Mouse (Mus musculus) liver, adult (tissue): ENCODE data around the gene Gm5901.

Experiments
- GATA4 ChIP-seq: IDR thresholded peaks from 2 replicates; pipeline ENCODE4 v1.6.1; 2014; ENCODE audit warnings: mild to moderate bottlenecking, low read length; ENCODE audit not compliant: insufficient replicate concordance

Gm5901 gene

DNA sequence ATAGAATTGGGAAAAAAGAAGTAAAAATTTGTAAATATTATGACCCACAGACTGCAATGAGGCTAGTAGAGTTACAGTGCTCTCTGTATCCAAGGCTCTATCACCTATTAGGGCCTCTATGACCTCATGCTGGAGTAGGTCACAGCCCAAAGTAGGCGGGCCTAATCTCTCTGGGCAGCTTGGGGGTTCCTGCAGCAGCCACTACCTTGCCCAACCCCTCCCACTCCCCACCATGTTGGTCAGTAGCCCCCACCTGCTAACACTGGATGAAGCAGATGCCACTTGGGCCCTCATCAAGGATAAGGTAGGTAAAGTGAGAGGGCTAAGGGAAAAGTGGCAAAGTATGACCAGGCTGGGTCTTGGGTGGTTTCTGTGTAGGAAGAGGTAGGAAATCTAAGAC lies at the start of gene Gm5901:
Gene Gm5901 (plus strand): TSS at position 173 of the 400 bp plus-strand sequence.
- TF ChIP-seq GATA4: no peak

DNA sequence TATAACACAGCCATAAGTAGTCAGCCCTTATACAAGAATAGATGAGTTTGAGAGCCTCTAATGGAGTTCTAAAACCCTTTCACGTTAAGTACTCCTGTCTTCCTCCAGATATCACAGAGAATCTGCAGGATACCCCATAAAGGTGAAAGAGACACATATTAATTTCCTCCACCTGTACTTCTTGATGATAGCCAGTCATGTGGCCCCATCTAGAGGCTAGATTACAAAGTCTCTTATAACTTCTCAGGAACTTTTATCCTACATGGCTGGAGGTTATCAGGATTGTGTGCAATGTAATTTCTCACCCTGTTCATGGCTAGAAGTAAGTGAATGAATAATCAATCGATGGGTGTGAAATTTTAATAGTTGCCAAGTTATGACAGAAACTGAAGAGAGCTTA lies 49.5 kb upstream of the Gm5901 start:
- no peak for TF ChIP-seq GATA4

DNA sequence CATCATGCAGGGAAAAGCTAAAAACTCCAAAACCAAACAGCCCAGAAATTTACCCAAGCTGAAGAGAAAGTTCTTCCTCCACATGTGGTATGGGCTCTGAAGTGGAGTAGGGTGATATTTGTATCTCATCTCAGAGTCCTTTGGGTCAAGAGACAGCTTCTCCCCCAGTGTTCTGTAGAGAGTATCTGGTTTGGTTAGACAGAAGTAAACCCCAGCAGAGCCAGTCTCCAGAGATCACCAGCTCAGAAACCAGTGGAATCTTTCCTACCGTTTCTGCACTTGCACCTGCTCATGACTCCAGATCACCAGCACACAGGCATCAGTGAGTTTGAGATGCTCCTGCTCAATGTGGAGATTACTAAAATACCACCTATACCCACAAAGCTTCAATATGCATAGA lies 40.8 kb upstream of the Gm5901 start, which contains the start of gene Olfr690:
Gene Olfr690 (minus strand): TSS at position 101 of the 400 bp plus-strand sequence.
- TF ChIP-seq GATA4: no peak

DNA sequence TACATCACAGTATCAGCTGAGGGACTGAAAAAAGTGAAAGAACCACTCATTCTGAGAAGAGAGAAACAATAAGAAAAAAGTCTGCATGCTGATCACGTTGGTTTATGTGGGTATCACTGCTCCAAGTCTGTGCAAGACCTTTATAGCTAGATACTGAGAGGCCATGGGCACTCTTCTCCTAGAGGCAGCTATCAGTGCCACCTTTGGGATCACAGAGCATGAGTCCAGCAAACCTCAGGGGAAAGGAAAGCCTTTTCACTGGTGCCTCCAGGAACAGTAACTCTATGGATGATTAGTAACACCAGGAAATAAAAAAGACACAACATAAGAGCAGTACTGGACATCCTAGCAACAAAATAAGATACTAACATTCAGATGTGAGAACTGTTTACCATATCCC lies 32.7 kb upstream of the Gm5901 start, which contains the start of gene Olfr691:
Gene Olfr691 (minus strand): TSS at position 101 of the 400 bp plus-strand sequence.
- TF ChIP-seq GATA4: no peak

DNA sequence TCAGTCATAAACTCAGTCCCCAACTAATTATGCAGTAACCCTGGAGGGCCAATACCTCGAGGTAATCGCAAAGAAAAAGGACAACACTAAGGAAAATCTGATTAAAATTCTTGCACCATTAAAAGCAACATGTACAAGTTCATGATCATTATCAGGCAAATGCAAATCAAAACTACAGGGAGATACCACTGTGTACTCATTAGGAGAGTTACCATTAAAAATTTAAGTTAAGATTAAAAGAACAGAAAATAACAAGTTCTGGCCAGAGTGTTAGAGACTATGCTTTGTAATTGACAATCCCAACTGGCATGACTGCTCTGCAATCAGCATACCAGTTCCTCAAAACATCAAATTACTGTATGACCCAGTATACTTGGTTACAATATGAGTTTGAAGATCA lies 32.1 kb upstream of the Gm5901 start:
- no peak for TF ChIP-seq GATA4

DNA sequence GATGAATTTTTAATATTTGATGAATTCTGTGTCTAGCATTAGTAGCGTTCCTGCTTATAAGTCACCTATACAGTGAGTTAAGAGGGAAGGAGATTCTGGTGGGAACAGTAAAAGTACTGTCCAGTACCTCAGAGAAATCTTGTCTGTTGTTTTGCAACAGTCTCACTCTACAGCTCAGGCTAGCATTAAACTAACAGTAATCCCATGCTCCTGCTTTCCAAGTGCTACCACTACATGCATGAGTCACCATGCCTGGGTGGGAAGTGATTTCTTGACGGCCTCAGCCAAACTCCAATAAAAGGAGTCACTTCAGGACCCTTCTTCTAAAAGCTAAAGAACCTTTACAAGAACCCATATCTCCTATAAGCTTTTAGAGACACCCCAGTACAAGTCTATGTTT lies 13.1 kb upstream of the Gm5901 start:
- TF ChIP-seq GATA4: no peak

DNA sequence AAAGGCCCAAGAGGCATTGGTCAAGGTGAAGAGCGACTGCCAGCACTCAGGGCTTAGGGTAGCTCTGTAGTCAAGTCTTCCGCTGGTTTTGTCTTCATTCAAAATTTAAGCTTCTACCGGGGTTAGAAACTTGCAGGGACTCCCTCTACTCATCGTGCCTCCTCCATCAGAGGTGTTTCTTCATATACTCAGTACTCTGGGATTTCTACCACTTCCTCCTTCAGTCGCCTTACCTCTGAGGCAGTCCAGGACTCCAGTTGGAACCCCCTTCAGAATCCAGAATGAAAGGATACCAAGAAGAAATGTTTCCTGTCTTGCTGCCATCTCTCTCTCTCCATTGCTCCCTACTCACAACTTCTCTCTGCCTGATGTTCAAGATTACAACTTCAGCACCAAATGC lies 7.6 kb upstream of the Gm5901 start:
- no peak for TF ChIP-seq GATA4

DNA sequence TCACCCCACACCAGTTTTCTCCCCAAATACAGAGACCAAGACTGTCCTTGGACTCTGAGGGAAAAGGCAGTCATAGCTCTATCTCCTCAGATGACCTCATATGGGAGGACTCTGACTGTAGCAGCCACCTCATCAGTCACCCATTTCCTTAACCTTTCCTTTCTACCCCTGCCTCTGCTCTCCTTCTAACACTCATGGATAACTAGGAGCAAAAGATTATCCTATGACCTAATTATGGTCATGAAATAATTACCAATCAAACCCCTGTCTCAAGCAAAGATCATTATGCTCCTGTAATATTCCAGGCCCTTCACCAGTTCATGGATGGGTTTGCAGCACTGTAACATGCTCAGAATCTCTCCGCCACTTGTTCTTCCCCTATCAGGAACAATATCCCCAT lies 6.9 kb upstream of the Gm5901 start, which contains the start of gene Olfr692:
Gene Olfr692 (plus strand): TSS at position 301 of the 400 bp plus-strand sequence.
- TF ChIP-seq GATA4: no peak

DNA sequence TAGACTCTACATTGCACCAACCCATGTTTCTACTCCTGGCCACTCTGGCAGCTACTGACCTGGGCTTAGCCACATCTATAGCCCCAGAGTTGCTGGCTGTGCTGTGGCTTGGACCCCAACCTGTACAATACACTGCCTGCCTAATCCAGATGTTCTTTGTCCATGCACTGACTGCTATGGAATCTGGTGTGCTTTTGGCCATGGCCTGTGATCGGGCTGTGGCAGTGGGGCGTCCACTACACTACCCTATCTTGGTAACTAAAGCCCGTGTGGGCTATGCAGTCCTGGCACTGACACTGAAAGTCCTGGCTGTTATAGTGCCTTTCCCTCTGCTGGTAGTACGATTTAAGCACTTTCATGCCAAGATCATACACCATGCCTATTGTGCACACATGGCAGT lies 6.3 kb upstream of the Gm5901 start:
- no peak for TF ChIP-seq GATA4

DNA sequence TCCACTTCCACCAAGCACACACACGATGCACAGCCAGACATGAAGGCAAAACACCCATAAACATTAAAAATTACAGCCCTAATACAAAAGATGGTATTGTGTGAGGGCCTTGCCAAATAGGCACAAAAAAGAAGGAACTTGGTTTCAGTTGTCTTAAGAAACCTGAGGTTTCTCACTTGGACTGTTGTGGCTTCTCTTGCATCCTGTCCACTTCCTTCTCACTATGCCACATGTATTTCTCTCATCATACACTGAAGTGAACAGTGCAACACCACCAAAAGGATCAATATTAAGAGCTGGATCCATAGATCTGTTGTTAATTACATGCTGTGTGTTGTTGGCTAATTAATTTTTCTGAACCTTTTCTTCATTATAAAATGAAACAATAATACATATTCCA lies 1.9 kb upstream of the Gm5901 start:
- TF ChIP-seq GATA4: no peak

DNA sequence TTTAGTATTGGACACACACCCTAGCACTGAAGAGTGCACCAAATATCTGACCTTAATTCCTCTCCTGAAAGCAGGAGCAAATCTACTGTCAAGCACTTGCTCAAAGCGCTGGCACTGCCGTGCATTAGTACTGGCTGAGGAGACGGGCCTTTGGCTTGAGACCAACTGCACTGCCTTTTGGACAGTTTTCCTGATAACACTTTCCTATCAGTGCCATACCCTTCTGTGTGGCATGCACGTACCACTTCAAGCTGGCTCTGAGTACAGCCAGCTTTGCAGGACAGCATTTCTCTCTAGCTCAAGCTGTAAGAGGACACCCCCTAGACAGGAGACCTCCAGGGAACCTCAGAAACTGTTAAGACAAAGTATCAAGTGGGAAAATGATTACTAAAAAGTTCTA lies 1.3 kb upstream of the Gm5901 start:
- TF ChIP-seq GATA4: no peak

DNA sequence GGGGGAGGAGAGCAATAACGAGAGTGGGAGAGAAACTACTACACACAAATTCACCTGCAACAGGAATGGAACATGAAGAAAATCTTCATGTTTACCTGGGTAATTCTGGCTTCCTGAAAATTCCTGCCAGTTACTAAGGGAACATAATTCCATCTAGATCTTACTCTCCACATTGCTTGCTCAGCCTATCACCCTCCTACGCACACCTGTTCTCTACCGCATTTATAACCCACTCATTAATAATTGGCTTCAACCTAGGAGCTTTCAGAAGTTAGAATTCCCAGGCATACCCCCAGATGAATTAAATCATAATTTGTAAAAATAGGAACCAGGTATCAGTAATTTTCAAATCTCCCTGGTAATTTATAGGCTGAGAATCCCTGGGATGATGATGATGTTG lies 862 bp upstream of the Gm5901 start:
- TF ChIP-seq GATA4: no peak

DNA sequence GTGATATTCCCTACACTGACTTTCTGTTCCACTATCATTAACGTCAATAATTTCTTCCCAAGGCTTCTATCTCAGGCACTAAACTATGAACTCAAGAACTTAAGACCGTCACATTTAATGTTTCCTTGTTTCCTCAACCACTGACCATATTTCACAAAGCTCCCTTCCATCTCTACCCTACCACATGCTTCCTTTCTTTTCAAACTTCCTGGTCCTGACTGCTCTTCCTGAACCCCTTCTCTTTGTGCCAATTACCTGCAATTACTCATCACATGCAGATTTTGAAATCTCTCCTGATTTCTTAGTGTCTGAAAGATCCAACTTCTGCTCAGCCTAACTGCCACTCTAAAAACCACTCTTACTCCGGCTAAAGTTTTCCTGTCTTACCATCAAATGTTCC lies 5.5 kb downstream of the Gm5901 start:
- TF ChIP-seq GATA4: no peak

DNA sequence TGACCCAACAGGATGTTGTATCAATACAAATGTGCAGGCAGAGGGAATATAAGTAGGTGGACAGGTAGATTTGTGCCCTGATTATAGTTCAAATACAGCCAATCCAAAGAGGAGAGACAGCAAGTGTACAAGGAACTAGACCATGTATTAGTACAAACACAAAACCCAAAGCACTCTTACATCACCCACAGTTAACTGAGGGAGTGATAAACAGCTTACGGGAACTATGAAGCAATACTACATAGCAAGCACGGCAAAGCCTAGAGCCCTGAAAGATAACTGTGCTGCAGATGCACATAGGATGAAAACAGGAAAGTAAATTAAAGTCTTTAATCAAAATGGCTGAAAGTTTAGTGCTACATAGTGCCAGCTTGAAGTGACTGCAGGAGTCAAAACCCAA lies 12.9 kb downstream of the Gm5901 start:
- no peak for TF ChIP-seq GATA4

DNA sequence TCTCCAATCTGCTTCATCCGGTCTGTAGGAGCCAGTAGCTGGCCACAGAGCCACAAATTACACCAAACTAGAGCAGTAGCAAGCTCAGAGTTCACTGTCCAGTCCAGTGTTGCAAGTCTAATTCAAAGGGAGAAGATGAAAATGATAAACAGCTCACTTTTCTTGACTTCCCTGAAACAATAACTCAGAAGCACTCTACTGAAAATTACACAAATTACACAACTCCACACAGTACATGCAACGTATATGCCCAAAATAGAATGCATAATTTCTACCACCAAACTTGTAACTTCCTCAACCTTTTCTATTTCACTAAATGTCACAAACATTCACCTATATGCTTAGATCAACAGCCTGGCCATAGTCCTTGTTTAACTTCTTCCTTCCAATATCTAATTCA lies 15.4 kb downstream of the Gm5901 start:
- no peak for TF ChIP-seq GATA4

DNA sequence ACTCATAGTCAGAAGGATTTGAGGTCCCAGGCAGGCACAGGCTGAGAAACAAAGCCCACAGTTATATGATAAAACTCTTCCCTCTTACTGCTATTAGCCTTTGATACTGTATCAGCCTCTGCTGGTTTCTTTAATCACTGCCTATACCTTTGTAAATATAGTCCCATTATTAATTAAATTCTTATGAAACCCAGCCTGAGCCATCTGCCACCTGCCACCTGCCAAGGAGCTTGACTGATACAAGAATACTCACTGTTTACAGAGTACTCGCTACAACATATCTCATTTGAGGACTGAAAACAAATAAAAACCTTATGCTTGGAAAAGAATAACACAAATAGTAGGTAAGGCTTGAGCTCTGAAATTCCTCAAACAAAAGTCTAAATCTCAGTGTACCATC lies 19.8 kb downstream of the Gm5901 start:
- TF ChIP-seq GATA4: no peak

DNA sequence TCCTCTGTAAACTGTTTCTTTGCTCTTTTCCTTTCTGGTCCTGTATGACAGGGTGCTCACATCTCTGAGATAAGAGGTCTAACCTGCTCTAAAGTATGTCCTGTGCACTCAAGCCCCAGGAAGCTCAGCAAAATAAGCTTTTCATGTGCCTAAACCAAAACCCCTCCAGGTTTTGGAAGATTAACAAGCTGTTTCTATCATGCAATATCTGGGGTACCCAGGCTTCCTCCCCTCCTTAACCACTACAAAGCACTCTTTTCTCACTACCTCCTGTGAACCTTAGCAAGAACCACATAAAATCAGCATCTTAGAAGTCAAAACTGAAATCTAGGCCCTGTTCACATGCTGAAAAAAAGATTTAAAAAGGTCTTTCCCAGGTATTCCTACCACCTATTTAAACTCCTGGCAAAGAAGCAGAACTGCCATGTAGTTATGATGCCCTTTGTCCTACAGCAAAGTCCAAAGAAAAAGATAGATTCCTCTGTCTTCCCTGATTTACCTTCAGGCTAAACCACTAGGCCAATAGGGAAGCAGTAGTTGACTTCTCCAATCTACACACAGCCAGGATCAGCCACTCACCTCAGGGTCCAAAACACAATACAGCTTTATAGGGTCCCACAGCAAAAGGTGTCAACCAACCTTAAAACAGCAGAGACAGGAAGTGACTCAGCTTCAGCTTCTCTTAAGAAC lies 20.4 kb downstream of the Gm5901 start:
- no peak for TF ChIP-seq GATA4
